Mouse (Mus musculus) left cerebral cortex, postnatal 4 days (tissue): ENCODE results near the gene Osbp2. TPM values are rescaled to one million over a fixed set of nuclear protein-coding genes. Genes with fewer than 3 reads are reported as not detected.

Experiments
- DNase-seq: peaks from one replicate; pipeline ENCODE4 v3.0.0-alpha.2; 2022
- intact Hi-C: fragments of 180-260 bp; cut with DNase I; formaldehyde crosslinking; loops from one replicate; pipeline ENCODE4 v1.15.1; 2025
- total RNA-seq, 2 experiments: library from RNA; stranded (reverse); gene quantifications; 2 replicates each; pipeline ENCODE4 v1.2.3; 2021

The Osbp2 gene
- total RNA-seq, 2 experiments from 2014 or later = 61.6 to 62.1 TPM

- intact Hi-C loops = no loop called here
Observed at GRCm38 (mm10) chr11:3832193-3832901, 31.4 kb downstream of the Osbp2 start.

GRCm38 (mm10) chr11:3829736-3830135 is 34.0 kb downstream of the Osbp2 start:
- peak; percentile 45 for DNase-seq
- intact Hi-C loops = no loop called here

More at GRCm38 (mm10) chr11:3832193-3832901, 31.4 kb downstream of the Osbp2 start:
- DNase-seq = peak; percentile 42

- intact Hi-C loops = no loop called here
- no peak for DNase-seq
Observed at GRCm38 (mm10) chr11:3824138-3824537, 39.6 kb downstream of the Osbp2 start.

GRCm38 (mm10) chr11:3823378-3823777 is 40.3 kb downstream of the Osbp2 start:
- intact Hi-C loops = no loop called here
- no peak for DNase-seq

- DNase-seq = no peak
- intact Hi-C loops = no loop called here
Observed at GRCm38 (mm10) chr11:3817986-3818758, 45.5 kb downstream of the Osbp2 start.

- intact Hi-C loops = no loop called here
- DNase-seq = no peak
Observed at GRCm38 (mm10) chr11:3815951-3816350, 47.8 kb downstream of the Osbp2 start.

- no peak for DNase-seq
- intact Hi-C loops = no loop called here
Observed at GRCm38 (mm10) chr11:3813340-3813739, 50.4 kb downstream of the Osbp2 start.

GRCm38 (mm10) chr11:3808162-3808561 is 55.5 kb downstream of the Osbp2 start:
- intact Hi-C loops = loop anchor here (5.0 kb wide), 1 partner anchor 104 kb away; the partner anchor contains the start of gene Slc35e4
- peak; percentile 55 for DNase-seq

GRCm38 (mm10) chr11:3805362-3805761 is 58.3 kb downstream of the Osbp2 start:
- DNase-seq = no peak
- intact Hi-C loops = loop anchor here (5.0 kb wide), 1 partner anchor 107 kb away; the partner anchor contains the start of gene Slc35e4

GRCm38 (mm10) chr11:3804639-3805038 is 59.1 kb downstream of the Osbp2 start:
- no peak for DNase-seq
- intact Hi-C loops = loop anchor here (5.0 kb wide), 1 partner anchor 108 kb away; the partner anchor contains the start of gene Slc35e4

GRCm38 (mm10) chr11:3802057-3802456 is 61.6 kb downstream of the Osbp2 start:
- intact Hi-C loops = no loop called here
- DNase-seq = no peak

GRCm38 (mm10) chr11:3797631-3798215 is 66.0 kb downstream of the Osbp2 start:
- DNase-seq = no peak
- intact Hi-C loops = no loop called here

GRCm38 (mm10) chr11:3790736-3791135 is 73.0 kb downstream of the Osbp2 start:
- intact Hi-C loops = no loop called here
- DNase-seq = no peak

- intact Hi-C loops = loop anchor here (5.0 kb wide), 2 partner anchors 78 to 253 kb away; no protein-coding TSS in a partner anchor
- DNase-seq = no peak
Observed at GRCm38 (mm10) chr11:3789919-3790318, 73.8 kb downstream of the Osbp2 start.

GRCm38 (mm10) chr11:3786564-3786963 is 77.1 kb downstream of the Osbp2 start:
- intact Hi-C loops = loop anchor here (5.0 kb wide), 2 partner anchors 74 to 249 kb away; no protein-coding TSS in a partner anchor
- peak; percentile 94 for DNase-seq

GRCm38 (mm10) chr11:3775263-3775644 is 88.4 kb downstream of the Osbp2 start:
- DNase-seq = no peak
- intact Hi-C loops = no loop called here

GRCm38 (mm10) chr11:3774463-3775262 is 89.0 kb downstream of the Osbp2 start:
- intact Hi-C loops = loop anchor here (5.0 kb wide), 1 partner anchor 57 kb away; no protein-coding TSS in a partner anchor
- peak; percentile 32 for DNase-seq

- intact Hi-C loops = loop anchor here (5.0 kb wide), 1 partner anchor 57 kb away; no protein-coding TSS in a partner anchor
- no peak for DNase-seq
Observed at GRCm38 (mm10) chr11:3773782-3774462, 89.8 kb downstream of the Osbp2 start.

GRCm38 (mm10) chr11:3773136-3773535 is 90.6 kb downstream of the Osbp2 start:
- intact Hi-C loops = loop anchor here (5.0 kb wide), 1 partner anchor 56 kb away; no protein-coding TSS in a partner anchor
- no peak for DNase-seq
